ENCODE assay signal across 17 mouse cellular contexts in genomic region chr13:4970081-4970892, GRCm38 (mm10).
DNase-seq lines count a peak whose midpoint lies in the region; ATAC-seq lines count a peak whose summit lies in the region.
"Had no signal": no experiment of that assay in that cellular context is flagged by ENCODE, and none has a peak within 500 bp of the region (broad histone marks: within the 10 kb centered on the region; RNA-seq: fewer than 3 reads in every experiment).

No protein-coding gene starts in this region.

- peak; percentile 70 for ATAC-seq in forebrain, embryonic 16.5 days
- ATAC-seq in forebrain, embryonic 15.5 days (replicated peaks), result no peak

- no peak overlapping the region for H3K27ac ChIP-seq in forebrain, embryonic 16.5 days (ENCODE audit: low read length)
- H3K27ac ChIP-seq in forebrain, embryonic 15.5 days (replicated peaks), result no peak overlapping the region
- H3K27ac ChIP-seq: forebrain, embryonic 10.5 days; limb, embryonic 13.5 days; midbrain, embryonic 10.5 days; stomach, postnatal 0 days had no signal

- no peaks in the 10 kb centered on the region for H3K36me3 ChIP-seq in forebrain, embryonic 16.5 days (ENCODE audit: control insufficient read depth, insufficient read depth)
- H3K36me3 ChIP-seq in forebrain, embryonic 15.5 days, result no peaks in the 10 kb centered on the region
- H3K36me3 ChIP-seq: forebrain, embryonic 10.5 days; limb, embryonic 13.5 days; midbrain, embryonic 10.5 days had no signal

- H3K9ac ChIP-seq in forebrain, embryonic 16.5 days (replicated peaks; ENCODE audit: low read depth, low read length), result no peak overlapping the region
- H3K9ac ChIP-seq in forebrain, embryonic 15.5 days (replicated peaks), result no peak overlapping the region
- H3K9ac ChIP-seq: limb, embryonic 13.5 days had no signal

- H3K9me3 ChIP-seq in forebrain, embryonic 16.5 days (ENCODE audit: control insufficient read depth, low read length), result no peaks in the 10 kb centered on the region
- H3K9me3 ChIP-seq in forebrain, embryonic 15.5 days, result no peaks in the 10 kb centered on the region
- H3K9me3 ChIP-seq: forebrain, embryonic 10.5 days; limb, embryonic 13.5 days; midbrain, embryonic 10.5 days had no signal

- no peak overlapping the region for H3K4me3 ChIP-seq in forebrain, embryonic 16.5 days (replicated peaks; ENCODE audit: low read length)
- H3K4me3 ChIP-seq in forebrain, embryonic 15.5 days, result no peak overlapping the region
- H3K4me3 ChIP-seq: forebrain, embryonic 10.5 days; limb, embryonic 13.5 days; midbrain, embryonic 10.5 days had no signal

- intact Hi-C loops in left cerebral cortex, postnatal 14 days (cut with DNase I), result no loop called here

- no peaks in the 10 kb centered on the region for H3K4me1 ChIP-seq in forebrain, embryonic 16.5 days (replicated peaks; ENCODE audit: control insufficient read depth, insufficient read depth, low read length)
- 0 out of 2 replicates have a peak, but pooled peaks cover 2% of the 10 kb centered on the region for H3K4me1 ChIP-seq in forebrain, embryonic 15.5 days
- H3K4me1 ChIP-seq: forebrain, embryonic 10.5 days; limb, embryonic 13.5 days; midbrain, embryonic 10.5 days had no signal

- WGBS in forebrain, embryonic 16.5 days, result 52% methylated on average over 2 of the region's 2 CpGs
- WGBS in forebrain, embryonic 15.5 days, result 52% methylated on average over 2 of the region's 2 CpGs

- H3K27me3 ChIP-seq in forebrain, embryonic 16.5 days (replicated peaks; ENCODE audit: control insufficient read depth, insufficient read depth, low read length), result no peaks in the 10 kb centered on the region
- no peaks in the 10 kb centered on the region for H3K27me3 ChIP-seq in forebrain, embryonic 15.5 days
- H3K27me3 ChIP-seq: limb, embryonic 13.5 days had no signal

- no peak overlapping the region for H3K4me2 ChIP-seq in forebrain, embryonic 16.5 days (ENCODE audit: low read length)
- H3K4me2 ChIP-seq in forebrain, embryonic 15.5 days (replicated peaks), result no peak overlapping the region
- H3K4me2 ChIP-seq: limb, embryonic 13.5 days had no signal

- DNase-seq in left cerebral cortex, postnatal 14 days (ENCODE audit: low spot score in 2 of 2), result peak; percentile 11 to 38
- no peak for DNase-seq in left cerebral cortex, adult 18-20 months (ENCODE audit: low spot score in 2 of 2)
- DNase-seq in right cerebral cortex, adult 2 months (ENCODE audit: low spot score in 2 of 2), result peak; percentile 3 to 5
- no peak for DNase-seq in right cerebral cortex, postnatal 4 days
- no peak for DNase-seq in adrenal gland, postnatal 36 days
- DNase-seq: adrenal gland, postnatal 10 days; cerebellum, postnatal 25 days; kidney, adult 8-10 months; kidney, postnatal 4 days; layer of hippocampus, postnatal 36 days; thymus, postnatal 4 days had no signal

Comparison
In these comparisons a context has a peak if more than half of its experiments do, and no peak if none do; other contexts are left out.
1. DNase-seq: peak in left cerebral cortex, postnatal 14 days (2 of 2) and right cerebral cortex, adult 2 months (2 of 2); none in left cerebral cortex, adult 18-20 months (0 of 2), right cerebral cortex, postnatal 4 days (single experiment) and adrenal gland, postnatal 36 days (0 of 2).